Mouse (Mus musculus) ovary, adult 10 weeks (tissue): ENCODE measurements around the gene Col6a6. TPM values are rescaled to one million over a fixed set of nuclear protein-coding genes. Genes with fewer than 3 reads are reported as not detected.

Source experiments
- polyA plus RNA-seq: library from polyadenylated mRNA; stranded (reverse); fragments of 350-450 nt; fragmentation: Illumina TruSeq; extraction: RNeasy Lipid Tissue Mini Kit (QIAGEN cat#74804); gene quantifications from one replicate; pipeline ENCODE4 v1.2.3, GENCODE M21; 2014

Col6a6 gene
- polyA plus RNA-seq: 1.9 TPM

DNA sequence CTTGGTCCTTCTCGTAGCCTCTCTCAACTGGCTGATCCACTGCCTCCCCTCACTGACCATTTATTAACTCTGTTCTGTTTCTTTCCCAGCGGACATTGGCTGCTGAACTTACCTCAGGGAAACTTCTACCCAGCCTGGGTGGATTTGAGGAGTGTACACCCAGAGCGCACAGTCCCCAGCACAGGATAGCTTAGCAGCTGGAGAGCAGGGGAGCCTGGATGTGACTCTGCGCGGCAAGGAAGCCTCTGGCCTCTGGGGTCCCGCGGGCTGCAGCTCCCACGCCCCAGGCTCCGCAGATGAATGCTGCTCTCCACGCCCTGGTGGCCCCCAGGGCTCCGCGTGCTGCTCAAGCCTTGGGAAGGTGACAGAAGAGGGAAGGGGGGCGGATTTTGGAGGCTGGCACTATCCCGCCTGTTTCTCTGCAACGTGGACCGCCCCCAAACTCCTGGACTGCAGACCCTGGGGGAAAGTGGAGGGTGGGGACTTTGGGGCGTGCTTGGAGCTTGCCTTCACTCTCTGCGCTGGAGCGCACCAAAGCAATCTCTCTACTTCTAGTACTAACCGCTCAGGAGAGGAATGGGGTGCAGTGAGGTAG, at the start of gene Col6a6:
TSS of gene Col6a6 (minus strand) at position 370 of the 595 bp plus-strand sequence.

DNA sequence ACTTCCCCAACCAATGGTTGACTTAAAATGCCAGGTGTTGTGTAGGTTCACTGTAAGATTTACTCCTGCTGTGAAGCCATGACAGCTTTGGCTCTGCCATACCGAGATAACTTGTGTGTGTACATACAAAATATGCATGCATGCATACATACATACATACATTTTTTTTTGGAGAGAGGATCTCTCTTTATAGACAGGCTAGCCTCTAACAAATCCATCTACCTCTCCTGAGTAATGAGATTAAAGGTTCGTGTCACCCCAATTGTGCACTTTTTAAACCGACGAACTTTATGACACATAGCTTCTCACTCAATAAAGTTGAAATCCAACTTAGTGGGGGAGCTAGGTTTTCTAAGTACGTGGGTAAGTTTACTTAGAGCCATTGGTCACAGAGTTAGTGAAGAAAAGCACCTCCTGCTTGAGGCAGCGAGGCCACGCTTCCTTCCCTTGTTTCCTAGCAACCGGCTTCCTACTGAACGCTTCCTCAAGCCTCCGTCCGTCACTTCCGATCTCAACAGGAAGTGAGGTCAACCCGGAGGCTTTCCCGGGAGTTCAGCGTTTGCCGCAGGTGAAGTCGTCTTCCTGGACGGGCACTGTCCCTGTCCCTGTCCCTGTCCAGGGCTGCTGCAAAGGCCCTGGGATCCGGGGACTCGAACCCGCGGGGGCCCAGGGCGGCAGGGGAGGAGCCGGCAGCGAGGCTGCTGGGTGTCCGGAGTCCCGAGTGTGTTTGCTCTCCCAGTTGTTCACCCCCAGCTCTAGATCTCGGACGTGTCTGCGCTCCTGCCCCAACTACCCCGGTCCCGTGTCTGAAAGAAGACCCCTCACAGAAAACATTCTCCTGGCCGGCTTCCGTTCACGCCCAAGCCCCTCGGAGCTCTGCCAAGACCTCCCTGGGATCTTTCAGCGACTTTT, 185.2 kb downstream of the Col6a6 start, which contains the start of gene Pik3r4:
TSS of gene Pik3r4 (plus strand) at position 519 of the 912 bp plus-strand sequence.

Other genes with a start within 250 kb of the Col6a6 start
- 21.7 TPM for gene Pik3r4, start 185.2 kb downstream of the Col6a6 start, polyA plus RNA-seq
- 6.1 TPM for gene Col6a5, start 132.5 kb upstream of the Col6a6 start, polyA plus RNA-seq